11 mouse cellular contexts compared by ENCODE assay signal in genomic region chr5:115437242-115437944, GRCm38 (mm10). TPM values are rescaled to one million over a fixed set of nuclear protein-coding genes. Genes with fewer than 3 reads are reported as not detected.
A peak's percentile ranks its signal among the peaks of the same experiment; 100 is the strongest.
DNase-seq lines count a peak whose midpoint lies in the region; ATAC-seq lines count a peak whose summit lies in the region.
"Had no signal": no experiment of that assay in that cellular context is flagged by ENCODE, and none has a peak within 500 bp of the region (broad histone marks: within the 10 kb centered on the region; RNA-seq: fewer than 3 reads in every experiment).

No protein-coding gene starts in this region.

- H3K4me2 ChIP-seq in heart, embryonic 13.5 days, result peak overlapping the region; percentile 69; the same call in 1 of the 2 replicates
- H3K4me2 ChIP-seq in embryonic facial prominence, embryonic 12.5 days (replicated peaks), result peak overlapping the region; percentile 80
- peak overlapping the region; percentile 66 for H3K4me2 ChIP-seq in hindbrain, embryonic 16.5 days (ENCODE audit: low read length)
- H3K4me2 ChIP-seq in neural tube, embryonic 11.5 days (ENCODE audit: low read depth), result peak overlapping the region; percentile 97

- WGBS in heart, embryonic 13.5 days, result 71% methylated on average over 7 of the region's 7 CpGs
- WGBS in embryonic facial prominence, embryonic 12.5 days, result 21% methylated on average over 7 of the region's 7 CpGs
- WGBS in hindbrain, embryonic 16.5 days, result 24% methylated on average over 7 of the region's 7 CpGs
- 28% methylated on average over 7 of the region's 7 CpGs for WGBS in neural tube, embryonic 11.5 days

- H3K27ac ChIP-seq in heart, embryonic 13.5 days (replicated peaks), result no peak overlapping the region
- peak overlapping the region; percentile 99 for H3K27ac ChIP-seq in embryonic facial prominence, embryonic 12.5 days
- H3K27ac ChIP-seq in hindbrain, embryonic 16.5 days (ENCODE audit: low read depth, low read length), result peak overlapping the region; percentile 99
- peak overlapping the region; percentile 100 for H3K27ac ChIP-seq in neural tube, embryonic 11.5 days (ENCODE audit: low read depth, low read length)

- no peak for DNase-seq in heart, adult 9 months (ENCODE audit: low spot score in 2 of 2)
- DNase-seq in neural tube, embryonic 11.5 days (ENCODE audit: low spot score), result peak; percentile 46
- no peak for DNase-seq in B cell, adult 2 months
- no peak for DNase-seq in urinary bladder, postnatal 36 days (ENCODE audit: low spot score in 2 of 2)
- DNase-seq: cerebellum, adult 11-12 months had no signal

- H3K4me1 ChIP-seq in heart, embryonic 13.5 days, result peaks cover 30% of the 10 kb centered on the region
- peaks cover 71% of the 10 kb centered on the region for H3K4me1 ChIP-seq in embryonic facial prominence, embryonic 12.5 days
- H3K4me1 ChIP-seq in hindbrain, embryonic 16.5 days (ENCODE audit: control insufficient read depth, insufficient read depth, low read depth, low read length), result peaks cover 67% of the 10 kb centered on the region
- H3K4me1 ChIP-seq in neural tube, embryonic 11.5 days (ENCODE audit: control insufficient read depth, insufficient read depth, low read length), result peaks cover 62% of the 10 kb centered on the region

- H3K4me3 ChIP-seq in heart, embryonic 13.5 days, result no peak overlapping the region
- peak overlapping the region; percentile 31 for H3K4me3 ChIP-seq in embryonic facial prominence, embryonic 12.5 days
- H3K4me3 ChIP-seq in hindbrain, embryonic 16.5 days (ENCODE audit: low read length), result no peak overlapping the region
- H3K4me3 ChIP-seq in neural tube, embryonic 11.5 days (ENCODE audit: low read depth, low read length), result peak overlapping the region; percentile 34

- H3K9ac ChIP-seq in heart, embryonic 13.5 days, result peak overlapping the region; percentile 82
- peak overlapping the region; percentile 58 for H3K9ac ChIP-seq in embryonic facial prominence, embryonic 12.5 days
- H3K9ac ChIP-seq in hindbrain, embryonic 16.5 days (ENCODE audit: low read depth, low read length), result peak overlapping the region; percentile 73
- peak overlapping the region; percentile 78 for H3K9ac ChIP-seq in neural tube, embryonic 11.5 days (ENCODE audit: low read length)

- H3K27me3 ChIP-seq in heart, embryonic 13.5 days (replicated peaks), result peaks cover 10% of the 10 kb centered on the region; the same call in 1 of the 2 replicates
- H3K27me3 ChIP-seq in embryonic facial prominence, embryonic 12.5 days, result no peaks in the 10 kb centered on the region
- H3K27me3 ChIP-seq in hindbrain, embryonic 16.5 days (replicated peaks; ENCODE audit: control insufficient read depth, insufficient read depth, low read length), result no peaks in the 10 kb centered on the region
- H3K27me3 ChIP-seq in neural tube, embryonic 11.5 days (ENCODE audit: control insufficient read depth, insufficient read depth, low read length), result no peaks in the 10 kb centered on the region

- H3K36me3 ChIP-seq in heart, embryonic 13.5 days, result peaks cover 17% of the 10 kb centered on the region
- peaks cover 46% of the 10 kb centered on the region for H3K36me3 ChIP-seq in embryonic facial prominence, embryonic 12.5 days
- peaks cover 3% of the 10 kb centered on the region; the same call in 1 of the 2 replicates for H3K36me3 ChIP-seq in hindbrain, embryonic 16.5 days (ENCODE audit: control insufficient read depth, insufficient read depth, low read length)
- peaks cover 13% of the 10 kb centered on the region for H3K36me3 ChIP-seq in neural tube, embryonic 11.5 days (ENCODE audit: control insufficient read depth, insufficient read depth, low read length)

- no peaks in the 10 kb centered on the region for H3K9me3 ChIP-seq in heart, embryonic 13.5 days
- H3K9me3 ChIP-seq in embryonic facial prominence, embryonic 12.5 days, result no peaks in the 10 kb centered on the region
- no peaks in the 10 kb centered on the region for H3K9me3 ChIP-seq in hindbrain, embryonic 16.5 days (ENCODE audit: control insufficient read depth, low read length)
- H3K9me3 ChIP-seq in neural tube, embryonic 11.5 days (ENCODE audit: control insufficient read depth, low read length), result no peaks in the 10 kb centered on the region

- no peak for ATAC-seq in heart, embryonic 13.5 days (ENCODE audit: extremely low read depth, insufficient number of reproducible peaks, low FRiP score, low TSS enrichment)
- 0 out of 2 replicates have a peak, but pooled peaks have one; percentile 0 for ATAC-seq in embryonic facial prominence, embryonic 12.5 days (ENCODE audit: insufficient number of reproducible peaks, insufficient read depth, low FRiP score, low TSS enrichment)
- no peak for ATAC-seq in hindbrain, embryonic 16.5 days
- peak; percentile 25; the same call in 1 of the 2 replicates for ATAC-seq in neural tube, embryonic 11.5 days (ENCODE audit: insufficient read depth, low FRiP score, low TSS enrichment)
- no peak for ATAC-seq in CD4-positive, CD25-positive, alpha-beta regulatory T cell, adult 4 months
- ATAC-seq: inflammation-experienced regulatory T-cells, adult 6 months had no signal

RNA-seq across cellular contexts. Expression of gene Msi1, which starts 8.0 kb away (rescaled TPM):
- 3.7 and 4.1 TPM in 2 replicates for polyA plus RNA-seq in heart, embryonic 13.5 days (2015; fragmentation: Nextera tagmentation; extraction: Ambion mirVana)
- 38.7 and 40.2 TPM in 2 replicates for polyA plus RNA-seq in embryonic facial prominence, embryonic 12.5 days (2016; fragmentation: Nextera tagmentation; extraction: Ambion mirVana)
- polyA plus RNA-seq in hindbrain, embryonic 16.5 days (2015; fragmentation: Nextera tagmentation; extraction: Ambion mirVana), result 23.0 and 44.5 TPM in 2 replicates
- 138 and 147 TPM in 2 replicates for polyA plus RNA-seq in neural tube, embryonic 11.5 days (2014; fragmentation: Nextera tagmentation; extraction: Ambion mirVana)
- polyA plus RNA-seq in CD4-positive, CD25-positive, alpha-beta regulatory T cell, adult 4 months (2017; shearing (Covaris generic)), result not detected
- polyA plus RNA-seq: inflammation-experienced regulatory T-cells, adult 6 months had no signal

RNA-seq across cellular contexts. Expression of gene Pla2g1b, which starts 28.7 kb away (rescaled TPM):
- polyA plus RNA-seq in heart, embryonic 13.5 days (2015; fragmentation: Nextera tagmentation; extraction: Ambion mirVana), result 0.88 and 1.1 TPM in 2 replicates
- polyA plus RNA-seq in embryonic facial prominence, embryonic 12.5 days (2016; fragmentation: Nextera tagmentation; extraction: Ambion mirVana), result not detected in 2 replicates
- polyA plus RNA-seq in hindbrain, embryonic 16.5 days (2015; fragmentation: Nextera tagmentation; extraction: Ambion mirVana), result not detected in 2 replicates
- not detected in 2 replicates for polyA plus RNA-seq in neural tube, embryonic 11.5 days (2014; fragmentation: Nextera tagmentation; extraction: Ambion mirVana)
- not detected for polyA plus RNA-seq in CD4-positive, CD25-positive, alpha-beta regulatory T cell, adult 4 months (2017; shearing (Covaris generic))
- polyA plus RNA-seq: C2C12; inflammation-experienced regulatory T-cells, adult 6 months had no signal

RNA-seq across cellular contexts. Expression of gene Sirt4, which starts 47.1 kb away (rescaled TPM):
- 18.9 and 19.8 TPM in 2 replicates for polyA plus RNA-seq in heart, embryonic 13.5 days (2015; fragmentation: Nextera tagmentation; extraction: Ambion mirVana)
- polyA plus RNA-seq in embryonic facial prominence, embryonic 12.5 days (2016; fragmentation: Nextera tagmentation; extraction: Ambion mirVana), result 23.2 and 25.9 TPM in 2 replicates
- 24.8 and 26.8 TPM in 2 replicates for polyA plus RNA-seq in hindbrain, embryonic 16.5 days (2015; fragmentation: Nextera tagmentation; extraction: Ambion mirVana)
- 15.5 and 23.5 TPM in 2 replicates for polyA plus RNA-seq in neural tube, embryonic 11.5 days (2014; fragmentation: Nextera tagmentation; extraction: Ambion mirVana)
- 10 to 100 TPM in 1 of 2 experiments, 1 to 10 TPM in 1; 9.9 to 18.6 TPM for polyA plus RNA-seq in CD4-positive, CD25-positive, alpha-beta regulatory T cell, adult 4 months (2017; shearing (Covaris generic))

Comparison
In these comparisons a context has a peak if more than half of its experiments do, and no peak if none do; other contexts are left out.
1. ATAC-seq: peak in embryonic facial prominence, embryonic 12.5 days (single experiment) and neural tube, embryonic 11.5 days (single experiment); none in heart, embryonic 13.5 days (single experiment), hindbrain, embryonic 16.5 days (single experiment) and CD4-positive, CD25-positive, alpha-beta regulatory T cell, adult 4 months (single experiment).
2. H3K4me3 ChIP-seq: peak in embryonic facial prominence, embryonic 12.5 days (single experiment) and neural tube, embryonic 11.5 days (single experiment); none in heart, embryonic 13.5 days (single experiment) and hindbrain, embryonic 16.5 days (single experiment).
3. Peak in every context shown above with its lines, with median percentiles within 50 percentile points of each other: H3K4me2 ChIP-seq and H3K9ac ChIP-seq.